Comparison of ENCODE assay signal across 18 mouse cellular contexts in the genomic region with DNA sequence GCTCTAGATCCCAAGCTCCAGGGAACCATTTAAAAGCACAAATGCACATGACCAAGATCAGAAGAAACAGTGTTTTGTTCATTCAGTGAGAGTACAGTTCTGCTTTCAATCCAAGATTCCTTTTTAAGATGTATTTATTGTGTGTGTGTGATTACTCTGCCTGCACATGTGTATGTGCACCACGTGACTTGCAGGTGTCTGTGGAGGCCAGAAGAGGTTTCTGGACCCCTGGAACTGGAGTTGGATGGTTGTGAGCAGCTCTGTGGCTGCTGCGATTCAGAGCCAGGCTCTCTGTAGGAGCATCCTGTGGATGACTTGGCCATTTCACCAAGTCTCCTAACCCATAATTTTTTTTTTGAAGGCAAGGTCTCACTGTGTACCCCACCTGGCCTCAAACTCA.
DNase-seq lines count a peak whose midpoint lies in the region; TF ChIP-seq lines count a peak whose summit lies in the region.
"Had no signal": no experiment of that assay in that cellular context is flagged by ENCODE, and none has a peak within 500 bp of the region (broad histone marks: within the 10 kb centered on the region; RNA-seq: fewer than 3 reads in every experiment).

No protein-coding gene starts in this region.

- dilution Hi-C loops in CH12.LX (cut with MboI; ENCODE audit: extremely low pct_ligation_motif_present, extremely low pct_unique_long_range_greater_than_20kb, low sequenced_read_pairs) = no loop called here

- H3K9me3 ChIP-seq in CH12.LX (replicated peaks; ENCODE audit: low read length) = no peaks in the 10 kb centered on the region
- H3K9me3 ChIP-seq in embryonic facial prominence, embryonic 10.5 days = no peaks in the 10 kb centered on the region
- H3K9me3 ChIP-seq in heart, embryonic 10.5 days = no peaks in the 10 kb centered on the region
- H3K9me3 ChIP-seq: embryonic facial prominence, embryonic 13.5 days; embryonic facial prominence, embryonic 15.5 days; forebrain, embryonic 10.5 days; forebrain, embryonic 12.5 days had no signal

- no peak overlapping the region for H3K27ac ChIP-seq in CH12.LX (ENCODE audit: insufficient read depth, low read depth)
- 0 out of 2 replicates have a peak overlapping the region, but pooled peaks have one; percentile 1 for H3K27ac ChIP-seq in embryonic facial prominence, embryonic 10.5 days (replicated peaks)
- H3K27ac ChIP-seq in heart, embryonic 10.5 days = no peak overlapping the region
- H3K27ac ChIP-seq: embryonic facial prominence, embryonic 13.5 days; embryonic facial prominence, embryonic 15.5 days; forebrain, embryonic 10.5 days; forebrain, embryonic 12.5 days had no signal

- TF ChIP-seq CTCF in C2C12 (IDR thresholded peaks at IDR 0.05; ENCODE audit: control insufficient read depth, insufficient read depth, insufficient read length) (no peak), CH12.LX (conservative IDR thresholded peaks at IDR 0.05 in 1 of 2, IDR thresholded peaks at IDR 0.05 in 1 of 2; ENCODE audit: low read depth in 2 of 2, low read length in 2 of 2) (no peak)

- no peak overlapping the region for H3K4me3 ChIP-seq in C2C12 (ENCODE audit: insufficient read depth, poor library complexity, severe bottlenecking)
- no peak overlapping the region for H3K4me3 ChIP-seq in CH12.LX (replicated peaks in 1 of 3; ENCODE audit: low read depth in 2 of 3, low read length in 2 of 3, poor library complexity in 1 of 3)
- H3K4me3 ChIP-seq in embryonic facial prominence, embryonic 10.5 days = no peak overlapping the region
- H3K4me3 ChIP-seq in heart, embryonic 10.5 days = no peak overlapping the region
- H3K4me3 ChIP-seq: embryonic facial prominence, embryonic 13.5 days; embryonic facial prominence, embryonic 15.5 days; erythroblast, embryonic 14.5 days; forebrain, embryonic 10.5 days; forebrain, embryonic 12.5 days had no signal

- H3K79me2 ChIP-seq in C2C12 (ENCODE audit: control insufficient read depth, insufficient read depth) = no peaks in the 10 kb centered on the region
- H3K79me2 ChIP-seq in CH12.LX (replicated peaks; ENCODE audit: control insufficient read depth, extremely low read depth, insufficient read depth, poor library complexity, severe bottlenecking) = no peaks in the 10 kb centered on the region

- no peak for TF ChIP-seq POLR2A in CH12.LX (IDR thresholded peaks at IDR 0.05; ENCODE audit: low read depth, low read length)

- no peak for DNase-seq in CH12.LX (ENCODE audit: extremely low read depth)
- DNase-seq in embryonic facial prominence, embryonic 10.5 days (ENCODE audit: low spot score) = no peak
- no peak for DNase-seq in heart, embryonic 10.5 days (ENCODE audit: low spot score)
- DNase-seq in right cerebral cortex, postnatal 14 days = no peak
- DNase-seq: adrenal gland, adult 8-10 months; adrenal gland, postnatal 14 days; adrenal gland, postnatal 36 days; cerebellum, adult 11-12 months; cerebellum, adult 2 months; cerebellum, adult 9-10 months; cerebellum, postnatal 10 days; cerebellum, postnatal 25 days had no signal

- no peak for TF ChIP-seq RAD21 in CH12.LX (IDR thresholded peaks at IDR 0.05; ENCODE audit: low read depth, low read length)

- no peak overlapping the region for H3K9ac ChIP-seq in CH12.LX (ENCODE audit: insufficient read depth, low read depth)
- H3K9ac ChIP-seq: embryonic facial prominence, embryonic 13.5 days; embryonic facial prominence, embryonic 15.5 days; forebrain, embryonic 12.5 days had no signal

- H3K27me3 ChIP-seq in C2C12 (ENCODE audit: control insufficient read depth, insufficient read depth, insufficient read length) (peaks cover 3% of the 10 kb centered on the region), CH12.LX (replicated peaks) (no peaks in the 10 kb centered on the region)
- H3K27me3 ChIP-seq in embryonic facial prominence, embryonic 10.5 days (replicated peaks; ENCODE audit: low read depth, poor library complexity, severe bottlenecking) = peaks cover 12% of the 10 kb centered on the region; the same call in 1 of the 2 replicates
- H3K27me3 ChIP-seq in heart, embryonic 10.5 days (ENCODE audit: insufficient read depth, poor library complexity, severe bottlenecking) = no peaks in the 10 kb centered on the region
- H3K27me3 ChIP-seq: embryonic facial prominence, embryonic 13.5 days; embryonic facial prominence, embryonic 15.5 days; forebrain, embryonic 12.5 days had no signal

- in situ Hi-C loops in CH12.LX (cut with MboI; ENCODE audit: low pct_ligation_motif_present, low pct_unique_long_range_greater_than_20kb, low sequenced_read_pairs) = no loop called here

- H3K36me3 ChIP-seq in C2C12 (ENCODE audit: control insufficient read depth, insufficient read depth) (no peaks in the 10 kb centered on the region), CH12.LX (replicated peaks in 1 of 2; ENCODE audit: control insufficient read depth in 1 of 2, insufficient read depth in 1 of 2, low read length in 1 of 2) (no peaks in the 10 kb centered on the region)
- no peaks in the 10 kb centered on the region for H3K36me3 ChIP-seq in embryonic facial prominence, embryonic 10.5 days (replicated peaks)
- H3K36me3 ChIP-seq in heart, embryonic 10.5 days = no peaks in the 10 kb centered on the region
- H3K36me3 ChIP-seq: embryonic facial prominence, embryonic 13.5 days; embryonic facial prominence, embryonic 15.5 days; forebrain, embryonic 10.5 days; forebrain, embryonic 12.5 days had no signal

- WGBS in embryonic facial prominence, embryonic 10.5 days = 85% methylated on average over 2 of the region's 2 CpGs
- WGBS in heart, embryonic 10.5 days = 73% methylated on average over 2 of the region's 2 CpGs

- no peaks in the 10 kb centered on the region for H3K79me3 ChIP-seq in C2C12 (ENCODE audit: low read depth)

- no peak overlapping the region for H3ac ChIP-seq in C2C12 (ENCODE audit: control insufficient read depth, insufficient read length, low read depth)

- no peak for TF ChIP-seq EP300 in CH12.LX (IDR thresholded peaks at IDR 0.05; ENCODE audit: low read length)

- H3K4me2 ChIP-seq in CH12.LX (ENCODE audit: insufficient read depth, low read depth, poor library complexity, severe bottlenecking) = no peak overlapping the region
- H3K4me2 ChIP-seq: embryonic facial prominence, embryonic 13.5 days; embryonic facial prominence, embryonic 15.5 days; forebrain, embryonic 12.5 days had no signal

- peaks cover 0 to 8% of the 10 kb centered on the region in 2 experiments; a peak in 1 of 4 replicates for H3K4me1 ChIP-seq in CH12.LX (ENCODE audit: control insufficient read depth in 1 of 2, insufficient read depth in 2 of 2)
- peaks cover 20% of the 10 kb centered on the region for H3K4me1 ChIP-seq in embryonic facial prominence, embryonic 10.5 days
- 0 out of 2 replicates have a peak, but pooled peaks cover 9% of the 10 kb centered on the region for H3K4me1 ChIP-seq in heart, embryonic 10.5 days

TF ChIP-seq in C2C12, 6 proteins besides CTCF, POLR2A, EP300 and RAD21:
- TF ChIP-seq USF1 (IDR thresholded peaks at IDR 0.05; ENCODE audit: low read depth) (peak; percentile 44), MYOD1 (IDR thresholded peaks at IDR 0.05; ENCODE audit: control insufficient read depth, insufficient read length, low read depth) (no peak)

TF ChIP-seq in CH12.LX, 34 proteins besides CTCF, POLR2A, EP300 and RAD21:
- TF ChIP-seq USF2 (conservative IDR thresholded peaks at IDR 0.05; ENCODE audit: low read depth, low read length) (0 out of 2 replicates have a peak, but pooled peaks have one; percentile 3), PAX5 (IDR thresholded peaks at IDR 0.05; ENCODE audit: low read length) (no peak)
